Mouse (Mus musculus) E14TG2a.4 (cell line): Measurements from ENCODE around the gene Hadha.

Source experiments
- CTCF ChIP-seq: conservative IDR thresholded peaks from 2 replicates; pipeline ENCODE4 v1.5.1; 2014; ENCODE audit warnings: low read length
- NANOG ChIP-seq: IDR thresholded peaks from 2 replicates; pipeline ENCODE4 v1.6.1; 2014; ENCODE audit warnings: borderline replicate concordance, low read length, mixed read lengths

DNA sequence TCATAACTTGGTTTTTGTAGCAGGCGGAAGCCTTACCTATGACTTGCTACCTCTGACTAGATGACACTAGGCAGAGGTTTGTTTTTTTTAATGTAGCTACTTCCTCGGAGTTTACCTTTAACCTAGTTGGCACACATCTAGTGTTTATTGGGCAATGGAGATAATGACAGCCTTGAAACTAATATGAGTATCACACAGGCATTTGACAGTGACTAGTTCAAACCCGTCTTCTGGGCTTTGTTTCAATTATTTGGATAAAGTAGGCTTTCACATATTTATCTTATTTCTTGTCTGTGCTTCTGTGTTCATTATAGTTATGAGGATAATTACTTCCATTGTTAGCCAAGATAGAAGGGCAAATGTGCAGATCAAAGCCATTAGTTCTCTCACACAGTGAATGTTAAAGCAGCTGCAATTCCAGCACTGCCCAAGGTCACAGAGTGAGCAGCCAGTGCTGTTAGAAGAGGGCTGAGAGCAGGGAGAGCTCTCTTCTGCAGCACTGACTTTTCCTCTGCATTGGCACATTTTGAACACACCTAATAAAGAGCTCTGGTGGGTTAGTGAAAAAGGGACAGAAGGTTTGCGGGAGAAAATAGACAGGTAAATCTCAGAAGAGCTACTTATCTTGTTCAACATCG is 15.5 kb upstream of the Hadha start:
- TF ChIP-seq CTCF, result no peak
- no peak for TF ChIP-seq NANOG
